Mouse (Mus musculus): ENCODE measurements around the gene C5ar1.

DNA sequence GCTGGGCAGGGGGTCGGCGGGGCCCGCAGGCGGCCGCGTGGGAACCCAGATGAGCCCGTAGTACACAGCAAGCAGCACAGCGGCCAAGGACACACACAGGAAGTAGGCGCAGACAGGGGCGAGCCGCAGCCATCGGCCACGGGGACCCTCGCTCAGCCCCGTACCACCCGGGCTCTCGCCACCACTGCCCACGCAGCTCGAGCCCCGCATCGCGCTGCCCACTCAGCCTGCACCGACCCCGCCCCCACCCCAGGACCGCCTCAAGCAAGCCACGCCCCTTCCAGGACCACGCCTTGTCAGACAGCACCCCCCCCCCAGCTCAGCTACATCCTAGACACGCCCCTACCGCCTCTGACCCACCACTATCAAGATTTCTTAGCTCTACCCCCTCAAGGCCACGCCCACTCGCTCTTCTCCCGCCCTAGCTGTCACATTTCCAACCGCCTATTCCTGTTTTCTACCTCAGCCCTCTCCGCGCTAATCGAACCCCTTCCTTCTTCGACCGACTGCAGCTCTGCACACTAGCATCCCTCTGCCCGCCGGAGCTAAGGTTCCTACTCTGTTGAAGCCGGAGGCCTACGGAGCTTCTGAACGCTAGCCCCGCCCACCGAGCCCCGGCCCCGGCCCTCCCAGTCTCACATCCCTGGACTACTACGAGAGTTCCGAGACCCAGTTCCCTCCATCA lies 13.9 kb upstream of the C5ar1 start, which contains the start of gene Inafm1:
- TF ChIP-seq POLR2A (IDR thresholded peaks at IDR 0.05; ENCODE audit: insufficient read depth, low read length): no peak
- TF ChIP-seq EP300 (IDR thresholded peaks at IDR 0.05; ENCODE audit: insufficient read depth, low read depth, low read length): no peak
- no peak for TF ChIP-seq CTCF (IDR thresholded peaks at IDR 0.05; ENCODE audit: low read depth, low read length)

Data from ES-Bruce4 (cell line).